Mouse (Mus musculus) brain, embryonic 14.5 days (tissue): ENCODE measurements around the gene Vmn2r89.

ENCODE experiments used
- CTCF ChIP-seq: fragments of 200-500 bp; IDR thresholded peaks from 2 replicates; pipeline ENCODE4 v1.5.1; 2012; ENCODE audit warnings: inconsistent platforms, mild to moderate bottlenecking, moderate library complexity, borderline replicate concordance; ENCODE audit not compliant: insufficient read depth, insufficient read length; ENCODE audit errors: extremely low read depth
- POLR2A ChIP-seq: fragments of 200-500 bp; IDR thresholded peaks from 2 replicates; pipeline ENCODE4 v1.6.1; 2012; ENCODE audit warnings: mild to moderate bottlenecking, inconsistent platforms, borderline replicate concordance; ENCODE audit not compliant: poor library complexity, insufficient read depth, insufficient read length, severe bottlenecking; ENCODE audit errors: extremely low read depth

- TF ChIP-seq POLR2A = no peak
- TF ChIP-seq CTCF = no peak
Observed at GRCm38 (mm10) chr14:51497958-51498357, 46.3 kb downstream of the Vmn2r89 start.
